Mouse (Mus musculus) MEL (cell line): Measurements from ENCODE around the gene Olfr1444. TPM values are rescaled to one million over a fixed set of nuclear protein-coding genes. Genes with fewer than 3 reads are reported as not detected.

Experiments
- DNase-seq: peaks from one replicate; pipeline ENCODE4 v3.0.0; 2011; ENCODE audit warnings: low read depth, low spot score
- H3K27ac ChIP-seq: 2 replicates; pipeline ENCODE4 v1.5.1; 2012; ENCODE audit warnings: low read depth, mild to moderate bottlenecking, control low read depth, low read length, moderate library complexity; ENCODE audit not compliant: control insufficient read depth
- H3K27me3 ChIP-seq, 2 experiments: fragments of 150-350 bp in 1 of 2; sonication (generic) in 1 of 2; 2 replicates each; pipeline ENCODE4 v1.6.1; 2012; ENCODE audit warnings: low read length in 2 of 2, mild to moderate bottlenecking in 2 of 2, improper control_type of control experiment in 1 of 2, moderate library complexity in 1 of 2; ENCODE audit not compliant: insufficient read depth in 2 of 2, control insufficient read depth in 1 of 2
- H3K36me3 ChIP-seq, 2 experiments: 2 replicates each; pipeline ENCODE4 v1.6.1; 2012 to 2014; ENCODE audit warnings: low read length in 2 of 2, improper control_type of control experiment in 1 of 2, inconsistent platforms in 1 of 2, mild to moderate bottlenecking in 1 of 2; ENCODE audit not compliant: insufficient read depth in 2 of 2, control insufficient read depth in 1 of 2
- H3K4me1 ChIP-seq, 2 experiments: fragments of 150-350 bp in 1 of 2; sonication (generic) in 1 of 2; 2 replicates each; pipeline ENCODE4 v1.6.1; 2012; ENCODE audit warnings: low read length in 2 of 2, improper control_type of control experiment in 1 of 2, mild to moderate bottlenecking in 1 of 2; ENCODE audit not compliant: insufficient read depth in 2 of 2, control insufficient read depth in 1 of 2
- H3K4me3 ChIP-seq, 2 experiments: fragments of 150-350 bp in 1 of 2; sonication (generic) in 1 of 2; 2 replicates each; pipeline ENCODE4 v1.5.1; 2012; ENCODE audit warnings: low read depth in 2 of 2, low read length in 2 of 2, mild to moderate bottlenecking in 2 of 2, moderate library complexity in 2 of 2, control low read depth in 1 of 2, improper control_type of control experiment in 1 of 2; ENCODE audit not compliant: control insufficient read depth in 1 of 2, insufficient read depth in 1 of 2
- H3K79me2 ChIP-seq: 2 replicates; pipeline ENCODE4 v1.6.1; 2012; ENCODE audit warnings: mild to moderate bottlenecking, low read length, moderate library complexity; ENCODE audit not compliant: control insufficient read depth, poor library complexity, insufficient read depth
- H3K9ac ChIP-seq: 2 replicates; pipeline ENCODE4 v1.6.1; 2012; ENCODE audit warnings: low read depth, mild to moderate bottlenecking, control low read depth, low read length, moderate library complexity; ENCODE audit not compliant: control insufficient read depth, poor library complexity, severe bottlenecking
- H3K9me3 ChIP-seq: fragments of 150-350 bp; sonication (generic); replicated peaks from 2 replicates; pipeline ENCODE4 v1.6.1; 2012; ENCODE audit warnings: mild to moderate bottlenecking, low read length, improper control_type of control experiment, moderate library complexity; ENCODE audit not compliant: insufficient read depth
- BHLHE40 ChIP-seq: IDR thresholded peaks from 2 replicates; pipeline ENCODE4 v1.6.1; 2012; ENCODE audit warnings: low read depth, mild to moderate bottlenecking, inconsistent platforms, low read length, improper control_type of control experiment, borderline replicate concordance
- CHD2 ChIP-seq: IDR thresholded peaks from 2 replicates; pipeline ENCODE4 v1.6.1; 2011; ENCODE audit warnings: low read length, improper control_type of control experiment
- GABPA ChIP-seq: IDR thresholded peaks from 2 replicates; pipeline ENCODE4 v1.6.1; 2012; ENCODE audit warnings: low read depth, mild to moderate bottlenecking, inconsistent platforms, low read length, improper control_type of control experiment, moderate library complexity
- GATA1 ChIP-seq: IDR thresholded peaks from 2 replicates; pipeline ENCODE4 v1.6.1; 2011; ENCODE audit warnings: low read depth, low read length, improper control_type of control experiment
- JUND ChIP-seq: IDR thresholded peaks from 2 replicates; pipeline ENCODE4 v1.6.1; 2011; ENCODE audit warnings: low read depth, mild to moderate bottlenecking, improper control_type of control experiment, low read length
- MAX ChIP-seq: IDR thresholded peaks from 2 replicates; pipeline ENCODE4 v1.6.1; 2011; ENCODE audit warnings: low read length, improper control_type of control experiment
- MAZ ChIP-seq: IDR thresholded peaks from 2 replicates; pipeline ENCODE4 v1.6.1; 2012; ENCODE audit warnings: low read depth, mild to moderate bottlenecking, inconsistent platforms, low read length, improper control_type of control experiment
- MEF2A ChIP-seq: IDR thresholded peaks from 2 replicates; pipeline ENCODE4 v1.6.1; 2014; ENCODE audit warnings: low read depth, mild to moderate bottlenecking, inconsistent platforms, low read length, improper control_type of control experiment; ENCODE audit not compliant: poor library complexity, insufficient replicate concordance, severe bottlenecking; ENCODE audit errors: extremely low read depth
- MXI1 ChIP-seq: IDR thresholded peaks from 2 replicates; pipeline ENCODE4 v1.6.1; 2011; ENCODE audit warnings: mild to moderate bottlenecking, low read depth, low read length, improper control_type of control experiment
- MYB ChIP-seq: IDR thresholded peaks from 2 replicates; pipeline ENCODE4 v1.6.1; 2011; ENCODE audit warnings: mild to moderate bottlenecking, low read depth, low read length, improper control_type of control experiment
- MYC ChIP-seq: IDR thresholded peaks from 2 replicates; pipeline ENCODE4 v1.6.1; 2011; ENCODE audit warnings: low read depth, mild to moderate bottlenecking, low read length, improper control_type of control experiment, moderate library complexity
- NELFE ChIP-seq: IDR thresholded peaks from 2 replicates; pipeline ENCODE4 v1.6.1; 2011; ENCODE audit warnings: low read depth, low read length, improper control_type of control experiment
- SIN3A ChIP-seq: IDR thresholded peaks from 2 replicates; pipeline ENCODE4 v1.6.1; 2012; ENCODE audit warnings: low read length, improper control_type of control experiment, inconsistent platforms
- UBTF ChIP-seq: IDR thresholded peaks from 2 replicates; pipeline ENCODE4 v1.6.1; 2012; ENCODE audit warnings: low read depth, mild to moderate bottlenecking, inconsistent platforms, low read length, improper control_type of control experiment, moderate library complexity, borderline replicate concordance; ENCODE audit not compliant: insufficient read depth
- USF1 ChIP-seq: IDR thresholded peaks from 2 replicates; pipeline ENCODE4 v1.6.1; 2014; ENCODE audit warnings: low read depth, mild to moderate bottlenecking, inconsistent platforms, low read length, improper control_type of control experiment, moderate library complexity
- ZC3H11A ChIP-seq: IDR thresholded peaks from 2 replicates; pipeline ENCODE4 v1.6.1; 2012; ENCODE audit warnings: low read depth, mild to moderate bottlenecking, inconsistent platforms, low read length, improper control_type of control experiment
- ZKSCAN1 ChIP-seq: IDR thresholded peaks from 2 replicates; pipeline ENCODE4 v1.6.1; 2012; ENCODE audit warnings: low read depth, mild to moderate bottlenecking, inconsistent platforms, low read length, improper control_type of control experiment, moderate library complexity
- polyA plus RNA-seq, 2 experiments: library from polyadenylated mRNA; stranded (reverse) in 1 of 2; unstranded in 1 of 2; fragments of >175 nt in 1 of 2; fragments of >200 nt in 1 of 2; gene quantifications; 2 replicates each; pipeline versions ENCODE4 v1.2.1 to v1.2.4; 2012; ENCODE audit warnings: low replicate concordance in 2 of 2, low read depth in 1 of 2; ENCODE audit not compliant: insufficient read length in 2 of 2, insufficient read depth in 1 of 2, missing spikeins in 1 of 2
- total RNA-seq: library from RNA; depleted of rRNA; stranded (reverse); fragments of 300-350 nt; gene quantifications from 2 replicates; pipeline ENCODE4 v1.2.3, GENCODE M21; 2012; rRNA removed

Gene Olfr1444
- not detected in 2 replicates for total RNA-seq
- polyA plus RNA-seq: under 1 TPM in 1 of 2 experiments, not detected in 1; 0.04 TPM

DNA sequence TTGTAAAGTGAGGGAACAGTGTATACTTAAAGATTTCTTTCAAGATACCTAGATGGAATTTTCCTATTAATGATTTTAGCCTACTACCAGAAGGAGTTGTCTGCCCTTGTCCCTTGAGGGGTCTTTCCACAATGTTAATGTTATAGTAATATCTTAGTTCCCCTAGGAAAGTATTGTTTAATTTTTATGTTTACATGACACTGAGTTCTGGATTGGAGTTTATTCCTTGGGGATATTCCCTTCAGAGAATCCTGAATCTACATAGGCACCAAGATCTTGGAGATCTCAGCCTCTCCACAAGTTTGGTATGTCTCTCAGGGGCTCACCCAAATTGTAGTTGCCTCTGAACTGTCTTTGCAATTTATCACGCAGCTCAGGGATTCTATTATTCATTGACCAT is at the start of gene Olfr1444:
TSS of gene Olfr1444 (plus strand) at position 301 of the 400 bp plus-strand sequence.
- Histone ChIP-seq H3K27me3 (no peaks in the 10 kb centered on the region), H3K4me1 (no peaks in the 10 kb centered on the region), H3K27ac (no peak within 1 kb of the TSS), H3K9me3 (no peaks in the 10 kb centered on the region), H3K36me3 (no peaks in the 10 kb centered on the region), H3K79me2 (no peaks in the 10 kb centered on the region), H3K9ac (no peak within 1 kb of the TSS), H3K4me3 (no peak within 1 kb of the TSS)
- TF ChIP-seq CHD2: no peak
- no peak for TF ChIP-seq UBTF
- TF ChIP-seq MEF2A: no peak
- no peak for TF ChIP-seq BHLHE40
- no peak for TF ChIP-seq MAX
- no peak for DNase-seq

DNA sequence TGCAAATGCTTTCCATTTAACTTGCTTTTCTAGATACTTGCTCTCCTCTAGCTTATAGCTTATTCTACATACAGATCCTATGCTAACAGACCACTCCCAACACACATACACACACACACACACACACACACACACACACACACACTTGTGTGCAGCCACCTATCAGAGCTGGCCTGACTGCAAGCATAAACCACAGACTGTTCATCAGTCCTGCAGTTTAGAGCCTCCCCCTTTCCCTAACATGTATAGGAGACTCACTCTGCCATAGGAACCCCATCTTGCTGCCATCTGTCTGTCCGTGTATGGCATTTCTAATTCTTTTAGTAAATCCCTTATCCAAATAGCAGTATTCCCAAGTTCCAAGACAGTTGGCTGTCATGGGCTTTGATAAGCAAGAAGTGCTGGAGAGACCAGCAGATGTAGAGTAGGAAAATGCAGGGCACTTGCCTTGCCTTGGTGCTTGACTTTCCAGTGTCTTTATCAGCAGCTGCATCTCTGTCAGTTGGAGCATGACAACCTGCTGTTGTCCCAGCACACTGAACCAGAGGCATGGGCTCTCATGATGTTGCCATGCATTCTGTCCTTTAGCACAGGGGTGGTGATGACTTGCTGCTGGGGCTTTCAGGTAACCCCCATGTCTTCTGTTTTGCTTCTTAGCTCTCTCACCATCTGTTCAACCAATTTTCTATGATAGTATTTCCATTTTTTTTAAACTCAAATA is 44.3 kb upstream of the Olfr1444 start:
- TF ChIP-seq USF1 (no peak), GABPA (no peak), NELFE (no peak), ZC3H11A (no peak), ZKSCAN1 (no peak), MAZ (no peak), SIN3A (no peak), MYB (no peak), MYC (no peak), JUND (no peak), MXI1 (0 out of 2 replicates have a peak, but pooled peaks have one; percentile 13), GATA1 (peak; percentile 27; the same call in 1 of the 2 replicates)
- no peak overlapping the region for H3K4me3 ChIP-seq
- no peaks in the 10 kb centered on the region for H3K79me2 ChIP-seq
- no peaks in the 10 kb centered on the region for H3K9me3 ChIP-seq
- no peak overlapping the region for H3K27ac ChIP-seq
- no peak for DNase-seq
- peaks cover 8 to 19% of the 10 kb centered on the region in 2 experiments for H3K4me1 ChIP-seq
- no peak overlapping the region for H3K9ac ChIP-seq
- no peaks in the 10 kb centered on the region for H3K27me3 ChIP-seq
- H3K36me3 ChIP-seq: peaks cover 0 to 6% of the 10 kb centered on the region in 2 experiments; a peak in 2 of 4 replicates
